Mouse (Mus musculus) right cerebral cortex, postnatal 4 days (tissue): Measurements from ENCODE around the gene Hnrnpu.
"Not testable (repeated sequence)": the region's sequence is repeated elsewhere in the genome, so short reads cannot be mapped to it uniquely, and the experiment has no call there.

Source experiments
- DNase-seq: peaks from one replicate; pipeline ENCODE4 v3.0.0-alpha.2; 2022

The Hnrnpu gene

DNA sequence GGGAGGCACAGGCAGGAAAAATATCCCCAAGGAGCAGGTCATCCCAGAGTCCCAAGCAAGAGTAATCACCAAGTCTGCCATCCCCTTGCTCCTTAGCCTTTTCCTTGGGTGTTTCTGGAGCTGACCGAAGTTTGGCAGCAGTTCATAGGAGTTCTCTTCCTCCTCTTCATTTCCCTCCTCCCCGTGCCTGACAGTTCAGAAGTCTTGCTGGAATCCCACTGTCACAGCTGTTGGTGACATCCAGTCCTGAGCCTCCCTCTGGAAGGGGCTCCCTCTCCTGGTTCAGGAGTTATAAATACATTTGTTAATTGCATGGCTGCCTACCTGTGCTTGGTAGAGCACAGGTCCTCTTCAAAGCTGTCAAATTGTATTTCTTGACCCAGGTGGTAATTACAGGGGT lies 28.1 kb downstream of the Hnrnpu start:
- DNase-seq: no peak

DNA sequence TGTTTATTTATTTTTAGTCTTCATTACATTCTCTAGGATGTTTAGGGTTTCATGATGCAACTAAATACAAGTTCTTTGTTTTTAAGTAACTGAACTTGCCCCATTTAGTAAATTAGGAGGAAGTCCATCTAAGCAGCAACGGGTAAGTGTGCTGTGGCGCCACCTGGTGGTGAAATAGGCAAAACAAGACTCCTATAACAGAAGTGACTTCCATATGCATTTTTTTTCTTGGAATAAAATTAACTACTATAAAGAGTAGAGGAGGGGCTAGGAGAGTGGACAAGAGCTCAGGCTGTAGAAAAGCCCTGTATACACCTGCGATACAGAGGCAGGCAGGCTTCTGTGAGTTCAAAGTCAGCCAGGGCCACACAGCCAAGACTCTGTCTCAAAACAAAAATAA lies 34.2 kb downstream of the Hnrnpu start:
- DNase-seq: peak; percentile 83

DNA sequence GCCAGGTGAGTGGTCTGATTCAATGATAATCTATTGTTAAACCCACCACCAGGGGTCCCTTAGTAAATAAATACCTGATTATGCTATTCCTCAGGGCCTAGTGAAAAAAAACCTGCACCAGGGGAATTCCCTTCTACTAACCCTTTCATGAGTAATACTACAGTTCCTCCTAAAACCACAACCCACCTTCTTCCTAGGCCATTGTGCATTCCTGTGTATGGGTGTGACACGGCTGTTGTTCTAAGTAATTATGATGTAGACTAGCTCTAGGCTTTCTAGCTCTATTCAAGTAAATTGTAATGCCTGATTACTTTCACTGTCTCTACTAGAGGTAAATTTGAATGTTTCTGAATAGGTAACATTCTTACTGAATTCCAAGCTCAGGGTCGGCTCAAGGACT lies 36.3 kb downstream of the Hnrnpu start:
- DNase-seq: not testable (repeated sequence)

DNA sequence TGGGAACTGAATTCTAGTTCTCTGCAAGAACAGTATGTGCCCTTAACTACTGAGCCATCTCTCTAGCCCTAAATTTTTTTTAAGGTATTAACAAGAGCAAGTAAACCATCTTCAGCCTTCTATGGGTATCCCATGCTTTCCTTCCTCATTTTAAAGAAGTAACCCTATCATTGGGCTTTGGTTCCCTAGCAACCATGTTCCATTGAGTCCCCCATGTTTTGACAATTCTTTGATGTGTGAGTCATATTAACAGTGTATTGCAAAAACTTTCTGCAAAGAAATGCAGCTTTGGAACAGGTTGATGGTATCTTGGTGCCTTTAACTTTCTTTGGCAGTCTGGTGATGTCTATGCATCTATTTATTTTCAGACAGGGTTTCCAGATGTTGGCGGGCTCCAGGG lies 43.5 kb downstream of the Hnrnpu start:
- no peak for DNase-seq

DNA sequence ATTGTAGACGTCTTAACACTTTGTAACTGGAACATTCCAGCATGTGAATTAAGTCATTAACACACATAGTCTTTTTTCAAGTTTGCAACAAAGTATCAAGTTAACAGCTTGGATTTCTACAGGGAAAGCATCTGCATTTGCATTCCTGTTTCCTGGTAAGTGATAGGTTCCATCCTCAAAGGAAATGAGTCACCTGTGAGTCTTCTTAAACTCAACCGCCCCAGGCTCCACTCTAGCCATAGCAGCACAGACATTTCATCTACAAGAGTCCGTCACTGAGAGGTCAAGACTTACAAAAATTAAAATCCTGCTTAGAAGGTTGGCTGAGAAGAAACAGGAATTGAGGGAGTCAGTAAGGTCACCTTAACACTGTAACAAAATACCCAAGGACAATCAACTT lies 45.9 kb downstream of the Hnrnpu start:
- no peak for DNase-seq

DNA sequence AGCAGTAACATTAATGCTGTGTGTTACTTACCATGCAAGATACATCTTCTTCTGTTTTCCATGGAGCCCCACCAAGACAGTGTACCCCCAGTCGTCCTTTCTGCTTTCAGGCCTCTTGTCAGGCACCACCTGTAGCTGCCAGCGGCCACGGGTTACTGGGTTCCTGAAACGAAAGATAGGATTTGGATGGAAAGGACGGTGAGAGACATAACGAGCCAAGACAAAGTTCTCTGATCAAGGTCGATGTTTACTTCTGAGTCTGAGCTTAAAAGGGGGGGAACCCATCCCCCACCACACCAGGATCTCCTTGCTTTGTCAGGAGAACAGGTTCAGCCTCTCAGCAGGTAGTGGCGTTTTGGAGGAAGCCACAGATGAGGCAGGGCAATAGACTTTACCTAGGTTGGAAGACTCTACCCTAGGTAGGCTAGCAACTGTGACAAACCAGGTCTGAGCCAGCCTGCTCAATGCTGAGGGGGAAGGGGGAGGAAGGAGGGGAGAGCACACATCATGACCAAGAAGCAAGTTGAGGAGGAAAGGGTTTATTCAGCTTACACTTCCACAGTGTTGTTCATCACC lies 49.9 kb downstream of the Hnrnpu start:
- DNase-seq: no peak

DNA sequence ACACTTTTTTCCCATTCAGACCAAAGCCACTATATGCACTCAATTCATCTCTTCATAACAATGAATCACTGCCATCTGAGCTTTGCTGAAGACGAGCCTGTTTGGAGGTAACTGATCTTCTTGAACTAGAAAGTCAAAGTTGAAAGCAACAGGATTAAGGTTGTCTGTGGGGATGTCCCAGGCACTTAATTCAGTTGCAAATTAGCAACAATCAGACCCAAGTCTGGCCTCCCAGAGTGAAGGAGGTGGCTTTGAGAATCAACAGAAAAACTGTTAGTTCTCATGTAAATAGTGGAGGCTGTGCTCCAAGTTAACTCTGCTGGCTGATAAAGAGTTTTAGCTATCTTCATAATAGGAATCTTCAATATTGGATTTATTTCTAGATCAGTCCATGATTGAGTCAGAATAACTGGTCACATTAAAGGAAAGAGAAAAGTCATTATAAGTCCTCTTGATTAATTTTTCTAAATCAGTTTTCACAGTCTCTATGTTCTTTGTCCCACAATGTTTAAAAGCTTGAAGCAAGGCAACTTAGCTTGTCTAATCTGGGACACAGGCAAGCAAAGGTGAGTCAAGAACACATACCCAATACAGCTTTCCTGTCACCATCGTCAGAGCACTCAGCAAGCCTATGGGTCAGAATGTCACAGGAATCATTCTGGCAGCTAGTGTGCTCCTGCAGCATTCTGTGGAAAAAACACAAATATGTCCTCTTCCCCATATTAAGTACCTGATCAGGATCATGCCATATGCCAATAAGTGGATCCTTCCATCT lies 53.5 kb downstream of the Hnrnpu start:
- no peak for DNase-seq

DNA sequence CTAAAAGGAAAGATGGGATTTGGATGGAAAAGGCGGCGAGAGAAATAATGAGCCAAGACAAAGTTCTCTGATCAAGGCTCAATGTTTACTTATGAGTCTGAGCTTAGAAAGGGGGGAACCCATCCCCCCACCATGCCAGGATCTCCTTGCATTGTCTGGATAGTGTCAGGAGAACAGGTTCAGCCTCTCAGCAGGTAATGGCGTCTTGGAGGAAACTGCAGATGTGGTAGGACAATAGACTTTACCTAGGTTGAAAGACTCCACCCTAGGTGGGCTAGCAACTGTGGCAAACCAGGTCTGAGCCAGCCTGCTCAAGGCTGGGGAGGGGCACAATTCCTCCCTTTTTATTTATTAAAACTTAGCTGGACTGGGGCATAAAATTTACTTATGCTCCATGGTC lies 54.3 kb downstream of the Hnrnpu start:
- not testable (repeated sequence) for DNase-seq

DNA sequence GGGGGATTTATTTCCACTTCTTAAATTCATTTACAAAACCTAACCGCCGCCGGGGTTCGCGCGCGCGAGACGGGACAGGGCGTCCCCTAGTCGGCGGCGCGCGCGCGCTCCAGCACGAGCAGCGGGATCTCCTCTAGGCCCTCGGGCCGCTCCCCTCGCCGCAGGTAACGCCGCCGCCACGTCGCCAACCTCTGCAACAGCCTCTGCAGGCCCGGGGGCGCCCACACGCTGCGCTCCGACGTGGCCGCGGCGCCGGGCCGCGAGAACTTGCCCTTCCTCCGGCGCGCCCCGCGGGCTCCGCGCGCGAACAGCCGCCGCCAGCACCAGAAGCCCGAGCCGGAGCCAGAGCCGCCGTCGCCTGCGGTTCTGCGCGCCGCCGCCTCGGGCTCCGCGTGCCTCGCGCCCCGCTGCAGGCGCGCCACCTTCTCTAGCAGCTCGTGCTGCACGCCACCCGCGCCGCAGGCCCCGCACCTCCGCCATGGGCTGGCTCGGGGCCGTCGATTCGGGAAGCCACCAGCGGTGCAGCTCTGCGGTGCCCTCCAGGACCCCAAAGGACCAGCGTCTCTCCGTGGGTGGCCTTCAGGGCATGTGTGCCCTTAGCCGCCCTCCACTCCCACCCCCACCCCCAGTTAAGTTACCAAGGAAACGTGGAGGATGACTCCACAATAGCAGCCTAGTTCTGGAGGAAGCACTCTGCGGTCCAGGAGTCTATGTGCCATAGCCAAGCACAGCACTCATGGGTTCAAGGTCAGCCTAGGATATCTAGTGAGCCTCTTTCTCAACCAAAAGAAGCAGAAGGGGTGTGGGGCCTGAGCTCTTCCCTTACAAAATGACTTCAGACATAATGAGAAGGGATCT lies 61.3 kb downstream of the Hnrnpu start:
- DNase-seq: peak; percentile 87

DNA sequence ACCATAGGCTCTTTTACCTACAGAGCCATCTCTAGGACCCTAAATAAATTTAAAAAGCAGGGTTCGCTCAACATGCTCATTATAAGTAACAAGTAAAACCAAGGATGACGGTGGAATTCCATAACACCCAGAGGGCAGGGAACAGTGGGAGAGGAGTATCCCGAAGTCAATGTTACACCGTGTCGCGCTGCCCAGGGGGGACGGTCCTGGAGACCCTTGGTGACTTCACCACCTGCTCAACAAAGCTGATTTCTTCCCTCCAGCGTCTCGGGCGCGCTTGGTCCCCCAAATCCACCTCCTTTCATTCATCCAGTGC lies 61.9 kb downstream of the Hnrnpu start:
- DNase-seq: no peak

DNA sequence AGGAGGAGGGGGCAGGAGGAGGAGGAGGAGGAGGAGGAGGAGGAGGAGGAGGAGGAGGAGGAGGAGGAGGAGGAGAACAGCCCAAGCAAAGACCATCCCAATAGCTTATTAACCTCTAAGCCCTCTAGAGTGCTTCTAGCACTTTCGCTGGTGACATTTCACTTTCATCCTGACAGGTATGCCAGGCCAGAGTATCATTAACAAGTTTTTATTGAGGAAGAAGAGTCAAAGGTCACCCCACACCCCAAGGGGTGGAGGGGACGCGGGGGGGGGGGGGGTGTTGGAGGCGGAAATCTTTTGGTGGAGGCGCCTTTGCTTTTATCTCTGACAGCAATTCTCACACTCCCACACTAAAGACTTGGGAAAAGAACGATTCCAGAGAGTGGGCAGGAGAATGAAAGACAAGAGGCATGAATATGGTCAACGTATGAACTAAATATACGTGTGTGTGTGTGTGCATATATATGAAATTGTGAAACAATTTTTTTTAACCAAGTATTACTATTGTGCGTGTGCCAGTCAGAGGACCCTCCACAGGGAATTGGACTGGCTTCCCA lies 62.3 kb downstream of the Hnrnpu start:
- no peak for DNase-seq
